Mouse (Mus musculus): ENCODE data around the gene Cbx8. TPM values are rescaled to one million over a fixed set of nuclear protein-coding genes. Genes with fewer than 3 reads are reported as not detected.

Cbx8 gene
- 10 to 100 TPM in 1 of 2 experiments, 1 to 10 TPM in 1; 4.6 to 18.0 TPM for polyA plus RNA-seq (2012; fragmentation: generic; extraction: Trizol)

DNA sequence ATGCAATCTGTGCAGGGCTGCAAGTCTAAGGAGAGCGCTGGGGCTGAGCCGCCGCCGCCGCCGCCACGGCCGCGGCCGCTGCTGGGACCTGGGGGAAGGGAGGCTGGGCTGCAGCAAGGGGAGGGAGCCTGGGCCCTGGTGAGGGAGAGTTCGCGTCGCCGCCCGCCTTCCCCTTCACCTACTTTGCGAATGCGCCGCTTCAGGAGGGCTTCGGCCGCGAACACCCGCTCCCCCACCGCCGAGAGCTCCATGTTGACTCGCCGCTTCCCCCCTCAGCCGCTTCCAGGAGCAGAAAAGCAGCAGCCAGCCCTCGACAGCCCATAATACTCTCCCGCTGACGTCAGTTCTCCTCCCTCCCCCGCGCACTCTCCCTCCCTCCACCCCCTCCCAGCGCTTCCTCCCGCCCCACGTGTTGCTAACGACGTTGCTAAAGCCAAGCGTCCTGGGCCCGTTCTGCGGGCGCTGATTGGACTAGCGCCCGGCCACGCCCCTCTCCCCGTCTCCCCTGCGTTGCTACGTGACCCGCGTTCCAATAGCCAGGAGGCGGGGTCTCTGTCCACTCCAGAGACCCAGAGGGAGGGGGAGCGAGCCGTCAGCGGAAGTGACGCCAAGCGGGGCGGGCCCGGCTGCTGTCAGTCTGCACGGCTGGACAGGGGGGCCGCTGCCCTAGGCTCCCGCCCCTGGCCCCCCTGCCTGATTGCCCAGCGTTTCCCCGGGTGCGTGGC, at the start of gene Cbx8:
Gene Cbx8 (minus strand): TSS at position 370 of the 725 bp plus-strand sequence.

DNA sequence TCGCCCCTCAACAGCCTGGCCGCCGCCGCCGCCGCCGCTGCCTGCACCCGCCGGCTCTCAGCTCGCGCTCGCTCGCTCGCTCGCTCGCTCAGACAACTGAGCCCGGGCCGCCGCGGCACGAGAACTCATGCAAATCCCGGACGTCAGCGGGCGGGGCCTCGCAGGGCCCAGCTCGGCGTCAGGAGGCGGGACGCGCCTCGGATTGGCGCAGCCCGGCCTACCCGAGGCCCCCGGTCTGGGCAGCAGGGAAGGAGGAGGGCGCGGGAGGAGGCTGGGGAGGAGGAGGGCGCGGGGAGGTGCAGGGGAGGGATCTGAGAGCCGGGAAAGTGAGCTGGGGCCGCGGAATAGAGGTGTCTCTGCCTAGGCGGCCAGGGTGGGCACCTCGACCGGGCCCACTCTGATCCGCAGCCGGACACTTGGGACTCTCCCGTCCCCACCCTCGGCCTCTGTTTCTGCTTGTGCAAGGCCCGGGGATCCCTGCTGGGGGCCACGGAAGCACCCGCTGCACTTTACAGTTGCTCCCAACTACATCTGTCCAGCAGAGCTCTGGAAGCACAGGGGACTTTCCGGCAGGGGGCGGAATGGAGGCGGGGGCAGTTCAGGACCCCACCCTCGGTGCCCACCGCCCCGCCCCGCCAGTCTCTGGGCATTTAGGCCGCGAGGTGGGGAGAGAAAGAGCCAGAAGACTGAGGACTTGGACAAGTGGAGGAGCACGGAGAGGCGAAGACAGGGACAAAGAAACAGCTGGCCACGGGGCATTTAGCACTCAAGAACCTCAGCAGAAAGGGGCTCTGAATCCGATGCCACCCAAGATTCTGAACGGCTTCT, 45.6 kb upstream of the Cbx8 start, which contains the start of gene Cbx4:
Gene Cbx4 (minus strand): TSS at position 78 of the 828 bp plus-strand sequence.

DNA sequence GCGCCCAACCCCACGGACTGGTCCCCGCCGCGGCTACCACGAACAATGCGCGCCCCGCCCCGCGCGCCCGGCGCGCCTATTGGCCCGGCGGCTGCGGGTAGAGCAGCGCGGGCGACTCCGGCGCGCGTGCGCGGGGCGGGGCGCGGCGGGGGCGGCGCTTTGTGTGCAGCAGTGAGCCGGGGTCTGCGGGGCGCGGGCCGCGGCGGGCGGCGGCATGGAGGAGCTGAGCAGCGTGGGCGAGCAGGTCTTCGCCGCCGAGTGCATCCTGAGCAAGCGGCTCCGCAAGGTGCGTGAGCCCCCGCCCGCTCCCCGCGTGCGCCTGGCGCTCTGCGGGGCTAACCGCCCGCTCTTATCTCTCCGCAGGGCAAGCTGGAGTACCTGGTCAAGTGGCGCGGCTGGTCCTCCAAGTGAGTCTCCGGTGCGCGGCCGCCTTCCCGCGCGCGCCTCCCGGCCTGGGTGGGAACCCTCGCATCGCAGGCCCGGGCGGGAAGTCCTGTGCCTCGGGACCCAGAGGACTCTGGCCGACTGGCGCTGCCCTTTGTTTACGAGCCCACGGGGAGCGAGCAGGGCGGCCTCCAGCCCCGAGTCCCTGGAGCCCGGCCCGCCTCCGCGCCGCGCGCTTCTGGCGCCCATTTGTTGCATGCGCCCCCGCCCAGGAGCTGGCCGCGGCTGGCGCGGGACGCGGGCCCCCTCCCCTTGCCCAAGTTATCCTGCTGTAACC, 17.7 kb downstream of the Cbx8 start, which contains the start of gene Cbx2:
Gene Cbx2 (plus strand): TSS at position 68 of the 721 bp plus-strand sequence.

DNA sequence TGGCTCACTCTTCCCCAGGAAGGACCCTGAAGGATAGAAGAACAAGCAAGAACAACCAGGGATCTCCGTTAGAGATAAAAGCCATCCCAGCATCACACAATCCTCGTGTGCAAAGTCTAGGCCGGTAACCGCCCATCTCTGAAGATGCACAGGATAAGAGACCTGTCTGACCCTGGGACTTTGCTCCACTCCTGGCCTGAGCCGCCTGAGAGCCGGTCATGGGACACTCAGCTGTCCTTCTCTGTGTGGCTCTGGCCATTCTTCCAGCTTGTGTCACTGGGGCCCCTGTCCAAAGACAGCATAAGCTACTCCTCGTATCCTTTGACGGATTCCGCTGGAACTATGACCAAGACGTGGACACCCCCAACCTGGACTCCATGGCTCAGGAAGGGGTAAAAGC, 52.8 kb downstream of the Cbx8 start, which contains the start of gene Enpp7:
Gene Enpp7 (plus strand): TSS at position 190 of the 400 bp plus-strand sequence.

Other genes with a start within 250 kb of the Cbx8 start
- under 1 TPM; 0.04 to 0.06 TPM for gene Rbfox3, start 129.4 kb downstream of the Cbx8 start, polyA plus RNA-seq (2012; fragmentation: generic; extraction: Trizol)
- not detected for gene Enpp7, start 52.8 kb downstream of the Cbx8 start, polyA plus RNA-seq (2012; fragmentation: generic; extraction: Trizol)
- 10 to 100 TPM in 1 of 2 experiments, 1 to 10 TPM in 1; 8.1 to 13.4 TPM for gene Cbx2, start 18.0 kb downstream of the Cbx8 start, polyA plus RNA-seq (2012; fragmentation: generic; extraction: Trizol)
- gene Cbx4, start 45.3 kb upstream of the Cbx8 start, polyA plus RNA-seq (2012; fragmentation: generic; extraction: Trizol), result 10 to 100 TPM in 1 of 2 experiments, 1 to 10 TPM in 1; 3.0 to 17.4 TPM
- 1 to 10 TPM in 1 of 2 experiments, under 1 TPM in 1; 0.36 to 3.0 TPM for gene Tbc1d16, start 187.5 kb upstream of the Cbx8 start, polyA plus RNA-seq (2012; fragmentation: generic; extraction: Trizol)
- under 1 TPM; 0.05 to 0.17 TPM for gene Ccdc40, start 187.6 kb upstream of the Cbx8 start, polyA plus RNA-seq (2012; fragmentation: generic; extraction: Trizol)
- gene Gaa, start 226.9 kb upstream of the Cbx8 start, polyA plus RNA-seq (2012; fragmentation: generic; extraction: Trizol), result 100 to 1,000 TPM in 1 of 2 experiments, 10 to 100 TPM in 1; 27.1 to 143 TPM